Mouse (Mus musculus): ENCODE measurements at regions not wholly inside any gene's neighbourhood (a gene's known extent, or its start where the extent isn't known, plus 50 kb on each side); places are given as distances from the start of the nearest gene placed in this dataset.

DNA sequence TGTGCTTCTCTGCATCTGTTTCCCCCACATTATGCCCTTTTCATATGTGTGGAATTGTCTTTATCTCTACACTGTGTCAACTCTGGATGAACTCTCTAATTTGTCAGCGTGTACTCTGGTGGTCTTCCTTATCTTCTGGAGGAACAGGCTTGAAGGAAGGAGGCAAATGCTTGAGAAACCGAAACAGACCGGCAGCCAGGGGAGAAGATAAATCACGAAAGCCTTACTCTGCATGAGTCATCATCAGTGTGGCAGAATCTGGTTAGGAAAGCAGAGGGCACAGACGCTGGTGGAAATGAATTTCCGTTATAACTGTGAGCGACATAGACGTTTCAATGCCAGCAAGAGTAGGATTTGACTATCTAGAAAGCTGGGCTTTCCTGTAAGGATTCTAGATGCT is 100.0 kb upstream of the Slc30a5 start:
- in situ Hi-C loops (cut with MboI, MseI), result no loop called here

DNA sequence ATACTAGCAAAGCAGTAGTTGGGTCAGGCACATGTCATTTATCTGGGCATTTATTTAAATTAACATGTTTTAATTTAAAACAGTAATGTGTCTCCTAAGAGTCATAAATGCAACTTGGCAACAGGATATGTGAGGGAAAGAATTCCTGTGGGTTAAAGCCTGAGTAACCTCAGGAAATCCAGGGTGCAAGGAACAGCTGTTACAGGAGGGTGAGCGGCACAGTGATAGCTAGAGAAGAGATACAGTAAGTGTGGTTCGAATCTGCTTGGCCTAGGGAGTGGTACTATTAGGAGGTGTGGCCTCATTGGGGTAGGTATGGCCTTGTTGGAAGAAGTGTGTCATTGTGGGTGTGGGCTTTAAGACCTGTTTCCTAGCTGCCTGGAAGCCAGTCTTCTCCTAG is 66.3 kb upstream of the Slc30a5 start:
- in situ Hi-C loops (cut with MboI, MseI), result loop anchor here (25.0 kb wide), 1 partner anchor 1763 kb away; no protein-coding TSS in a partner anchor

DNA sequence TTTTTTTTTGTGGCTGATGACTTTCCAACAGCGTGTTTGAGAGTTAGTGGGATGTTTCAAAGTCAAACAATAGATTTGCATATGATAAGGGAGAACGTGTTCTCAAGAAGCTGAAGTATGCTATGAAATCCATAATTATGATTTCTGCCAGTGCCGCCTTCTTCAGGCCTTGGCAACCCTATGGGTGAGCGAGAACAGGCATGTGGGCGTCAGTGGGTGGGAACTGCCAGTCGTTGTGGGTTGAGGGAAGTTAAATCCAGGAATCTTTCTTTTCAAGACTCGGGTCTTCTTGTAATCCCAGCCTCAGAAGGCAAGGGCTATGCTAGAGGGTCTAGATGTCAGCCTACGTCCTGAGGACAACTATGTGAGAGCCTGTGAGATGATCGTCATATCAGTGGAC is 60.6 kb upstream of the Slc30a5 start:
- in situ Hi-C loops (cut with MboI, MseI), result loop anchor here (25.0 kb wide), 1 partner anchor 1768 kb away; no protein-coding TSS in a partner anchor

DNA sequence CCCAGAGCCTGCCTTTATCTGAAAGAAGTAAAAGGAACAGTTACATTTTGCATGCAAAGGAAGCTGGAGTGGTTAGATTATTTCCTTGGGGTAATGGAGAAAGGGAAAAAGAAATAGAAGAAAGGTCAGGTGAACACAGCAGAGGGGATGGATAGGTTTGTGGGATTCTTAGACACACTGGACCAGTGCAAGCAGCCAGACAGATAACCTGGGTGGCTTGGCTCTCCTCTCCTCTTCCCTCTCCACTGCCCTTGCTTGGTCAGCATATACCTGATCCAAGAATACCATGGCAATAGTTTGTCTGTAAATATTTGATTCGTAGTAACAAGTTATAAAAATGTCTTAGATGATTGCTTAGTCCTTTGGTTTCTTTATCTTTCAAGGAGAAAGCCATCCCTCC is 59.9 kb upstream of the Slc30a5 start:
- in situ Hi-C loops (cut with MboI, MseI), result loop anchor here (25.0 kb wide), 1 partner anchor 1769 kb away; no protein-coding TSS in a partner anchor

DNA sequence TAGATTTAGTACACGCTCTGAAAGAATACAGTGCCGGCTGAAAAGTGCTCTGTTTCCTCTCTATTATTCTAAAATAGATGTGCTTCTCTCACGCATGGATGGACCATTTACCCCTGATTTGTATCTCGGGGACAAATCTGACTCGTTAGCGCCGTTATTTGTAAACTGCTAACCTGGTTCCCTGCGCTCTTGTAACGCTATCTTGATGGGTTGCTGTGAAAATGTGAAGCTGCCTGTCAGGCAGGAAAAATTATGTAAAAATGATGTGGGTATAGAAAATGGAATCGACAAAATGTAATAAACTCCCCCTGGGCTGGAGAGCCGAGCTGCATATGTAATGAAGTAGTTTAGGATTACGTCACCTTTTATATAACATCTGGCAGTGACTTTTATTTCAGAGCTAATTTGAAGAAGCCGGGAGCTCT is 59.4 kb upstream of the Slc30a5 start:
- in situ Hi-C loops (cut with MboI, MseI), result loop anchor here (25.0 kb wide), 1 partner anchor 1770 kb away; no protein-coding TSS in a partner anchor

DNA sequence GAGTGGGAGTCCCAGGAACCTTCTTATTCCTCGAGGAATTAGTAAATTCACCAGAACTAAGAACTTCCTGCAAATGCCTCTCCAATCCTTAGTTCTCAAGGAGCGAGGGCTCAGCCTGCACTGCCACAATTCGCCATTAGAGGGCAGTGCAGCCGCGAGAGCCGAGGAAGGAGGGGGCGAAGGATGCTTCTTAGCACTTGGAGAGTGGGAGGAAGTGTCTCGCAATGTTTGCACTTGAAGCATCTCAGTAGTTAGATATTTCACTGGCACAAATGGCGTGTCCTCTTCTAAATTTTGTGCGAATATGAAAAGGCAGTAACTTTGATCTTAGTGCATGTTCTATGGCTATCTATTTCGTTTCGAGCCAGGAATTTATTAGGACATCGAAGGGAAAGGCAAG is 59.0 kb upstream of the Slc30a5 start:
- in situ Hi-C loops (cut with MboI, MseI), result loop anchor here (25.0 kb wide), 1 partner anchor 1770 kb away; no protein-coding TSS in a partner anchor

DNA sequence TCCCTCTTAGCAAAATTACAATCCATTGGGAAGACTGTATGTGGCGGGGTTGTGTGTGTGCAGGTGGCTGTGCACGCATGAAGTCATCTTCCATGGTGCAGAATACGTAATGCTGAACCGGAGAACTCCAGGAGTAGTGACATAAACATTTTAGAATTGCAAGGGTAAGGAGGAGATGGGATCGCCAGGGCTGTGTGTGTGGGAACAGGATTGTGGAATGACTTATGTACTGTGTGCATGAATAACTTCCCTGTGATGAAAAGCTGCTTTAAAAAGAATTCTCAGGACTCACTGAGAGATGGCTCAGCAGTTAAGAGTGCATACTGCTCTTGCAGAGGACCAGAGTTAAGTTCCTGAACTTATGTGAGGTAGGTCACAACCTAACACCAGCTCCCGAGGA is 57.2 kb upstream of the Slc30a5 start:
- in situ Hi-C loops (cut with MboI, MseI), result loop anchor here (25.0 kb wide), 1 partner anchor 1772 kb away; no protein-coding TSS in a partner anchor

DNA sequence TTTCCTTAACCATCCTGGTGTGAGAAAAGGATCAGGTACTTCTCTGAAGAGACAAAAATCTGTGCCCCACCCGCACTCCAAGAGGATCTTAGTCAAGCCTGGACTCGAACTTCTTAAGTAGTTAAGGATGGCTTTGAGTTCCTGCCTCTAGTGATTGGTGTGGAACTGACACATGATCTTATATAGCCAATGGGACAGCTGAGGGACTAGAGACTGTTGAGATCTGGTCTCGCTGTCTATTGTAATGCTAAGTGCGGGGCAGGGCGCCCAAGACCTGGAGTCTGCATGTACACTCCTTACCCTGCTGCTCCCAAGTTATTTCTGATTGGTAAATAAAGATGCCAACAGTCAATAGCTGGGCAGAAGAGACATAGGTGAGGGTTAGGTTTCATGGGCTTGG is 55.3 kb upstream of the Slc30a5 start:
- in situ Hi-C loops (cut with MboI, MseI), result loop anchor here (25.0 kb wide), 1 partner anchor 1774 kb away; no protein-coding TSS in a partner anchor

DNA sequence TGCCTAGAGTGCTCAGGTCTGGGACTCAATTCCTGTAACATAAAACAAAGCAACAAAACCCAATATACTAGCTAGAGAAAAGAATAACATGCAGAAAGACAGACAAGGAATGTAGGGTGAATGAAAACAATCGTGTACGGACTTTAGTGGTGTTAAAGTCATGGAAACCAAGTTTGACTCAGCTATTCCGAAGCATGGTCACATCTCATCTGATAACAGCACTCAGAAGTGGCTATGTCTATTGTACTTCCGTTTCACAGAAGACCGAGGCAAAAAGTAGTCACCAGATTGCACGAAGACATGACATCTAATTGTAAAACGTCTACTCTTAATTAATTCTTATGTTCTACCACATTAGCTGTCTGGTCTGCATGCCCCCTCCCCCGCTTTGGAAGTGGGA is 50.5 kb upstream of the Slc30a5 start:
- in situ Hi-C loops (cut with MboI, MseI), result loop anchor here (25.0 kb wide), 1 partner anchor 1779 kb away; no protein-coding TSS in a partner anchor
